Mouse (Mus musculus): ENCODE results near the gene Etfa.

Etfa gene

GRCm38 (mm10) chr9:55512027-55512543 lies at the start of gene Etfa:
Gene Etfa (minus strand): TSS chr9:55512243.
- ATAC-seq (ENCODE audit: insufficient number of reproducible peaks, low FRiP score, low TSS enrichment), result peak; percentile 100

DNA sequence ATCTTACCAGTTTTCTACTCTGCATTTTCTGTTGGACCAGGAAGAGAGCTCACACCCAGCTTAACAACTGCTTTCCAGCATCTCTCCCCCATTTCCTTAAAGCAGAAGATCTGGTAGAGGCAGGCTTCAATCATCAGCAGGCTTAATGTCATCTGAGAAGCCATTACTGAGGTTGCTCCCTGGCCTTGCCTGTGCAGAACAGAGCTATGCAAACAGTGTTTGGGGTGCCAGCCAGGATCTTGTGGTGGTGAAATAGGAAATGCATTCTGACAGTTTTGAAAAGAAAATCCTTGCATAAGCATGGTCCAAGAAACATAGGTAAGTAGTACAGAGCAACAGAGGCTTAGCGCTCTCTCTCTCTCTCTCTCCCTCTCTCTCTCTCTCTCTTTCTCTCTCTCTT lies 48.9 kb upstream of the Etfa start:
- ATAC-seq (ENCODE audit: insufficient number of reproducible peaks, low FRiP score, low TSS enrichment), result no peak

- no peak for ATAC-seq (ENCODE audit: insufficient number of reproducible peaks, low FRiP score, low TSS enrichment)
Observed at GRCm38 (mm10) chr9:55554986-55555385, 42.9 kb upstream of the Etfa start.

DNA sequence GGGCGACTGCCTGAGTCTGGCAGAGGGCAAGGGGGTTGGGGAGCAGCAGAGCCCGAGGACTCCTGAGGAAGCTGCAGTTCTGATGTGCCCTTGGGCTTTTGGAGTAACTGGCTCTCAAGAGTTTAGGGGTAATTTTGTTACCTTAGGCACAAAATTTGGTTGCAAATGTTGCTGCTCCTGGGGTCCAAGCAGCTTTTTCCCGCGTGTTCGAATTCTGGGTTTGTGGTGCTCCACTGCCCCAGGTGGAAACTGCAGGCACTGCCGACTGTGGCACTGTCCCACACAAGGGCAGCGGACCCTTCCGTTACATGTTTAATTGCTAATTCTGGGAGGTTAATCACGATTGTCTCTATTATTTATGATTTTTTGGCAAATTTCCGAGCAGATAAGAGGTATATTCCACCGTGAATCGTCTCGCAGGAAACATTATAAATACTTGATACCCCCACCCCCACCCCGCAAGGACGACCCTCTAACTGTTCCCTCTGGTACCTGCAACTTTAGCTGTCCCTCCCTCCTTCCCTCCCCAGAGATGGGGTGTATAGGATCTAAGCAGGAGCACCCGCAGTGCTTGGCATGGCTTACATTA lies 37.4 kb upstream of the Etfa start:
- ATAC-seq (ENCODE audit: insufficient number of reproducible peaks, low FRiP score, low TSS enrichment), result no peak

GRCm38 (mm10) chr9:55548871-55549270 lies 36.8 kb upstream of the Etfa start:
- no peak for ATAC-seq (ENCODE audit: insufficient number of reproducible peaks, low FRiP score, low TSS enrichment)

- no peak for ATAC-seq (ENCODE audit: insufficient number of reproducible peaks, low FRiP score, low TSS enrichment)
Observed at GRCm38 (mm10) chr9:55546176-55547010, 34.4 kb upstream of the Etfa start.

DNA sequence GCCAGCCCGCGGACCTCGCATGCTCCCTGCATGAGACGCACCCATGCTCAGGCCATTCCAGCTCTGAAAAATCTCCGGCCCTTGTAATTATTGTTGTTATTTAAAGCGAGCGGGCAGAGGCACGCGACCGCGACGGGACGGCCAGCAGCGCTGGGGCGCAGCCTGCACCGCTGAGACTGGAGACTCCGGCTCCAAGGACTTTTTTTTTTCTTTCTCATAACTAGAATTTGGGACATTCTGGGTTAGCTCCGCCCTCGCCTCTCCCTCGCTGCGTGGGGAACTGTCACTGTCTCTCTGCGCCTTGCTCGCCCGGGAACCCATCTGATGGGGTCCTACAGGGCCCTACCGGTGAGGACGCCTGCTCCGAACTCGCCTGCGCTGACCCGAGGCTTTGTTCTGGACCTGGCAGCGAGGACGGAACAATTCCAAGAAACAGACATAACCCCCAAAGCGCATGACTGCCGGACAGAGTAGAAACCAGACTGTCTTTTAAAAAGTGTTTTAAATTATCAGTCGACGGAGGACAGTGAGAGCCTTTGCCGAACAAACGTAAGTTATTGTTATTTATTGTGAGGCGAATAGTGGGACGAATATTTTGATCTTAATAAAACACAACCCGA lies 33.6 kb upstream of the Etfa start:
- no peak for ATAC-seq (ENCODE audit: insufficient number of reproducible peaks, low FRiP score, low TSS enrichment)

GRCm38 (mm10) chr9:55544861-55545555 lies 33.0 kb upstream of the Etfa start:
- ATAC-seq (ENCODE audit: insufficient number of reproducible peaks, low FRiP score, low TSS enrichment), result no peak

GRCm38 (mm10) chr9:55543703-55544401 lies 31.8 kb upstream of the Etfa start:
- no peak for ATAC-seq (ENCODE audit: insufficient number of reproducible peaks, low FRiP score, low TSS enrichment)

- ATAC-seq (ENCODE audit: insufficient number of reproducible peaks, low FRiP score, low TSS enrichment), result no peak
Observed at GRCm38 (mm10) chr9:55543336-55543702, 31.3 kb upstream of the Etfa start.

DNA sequence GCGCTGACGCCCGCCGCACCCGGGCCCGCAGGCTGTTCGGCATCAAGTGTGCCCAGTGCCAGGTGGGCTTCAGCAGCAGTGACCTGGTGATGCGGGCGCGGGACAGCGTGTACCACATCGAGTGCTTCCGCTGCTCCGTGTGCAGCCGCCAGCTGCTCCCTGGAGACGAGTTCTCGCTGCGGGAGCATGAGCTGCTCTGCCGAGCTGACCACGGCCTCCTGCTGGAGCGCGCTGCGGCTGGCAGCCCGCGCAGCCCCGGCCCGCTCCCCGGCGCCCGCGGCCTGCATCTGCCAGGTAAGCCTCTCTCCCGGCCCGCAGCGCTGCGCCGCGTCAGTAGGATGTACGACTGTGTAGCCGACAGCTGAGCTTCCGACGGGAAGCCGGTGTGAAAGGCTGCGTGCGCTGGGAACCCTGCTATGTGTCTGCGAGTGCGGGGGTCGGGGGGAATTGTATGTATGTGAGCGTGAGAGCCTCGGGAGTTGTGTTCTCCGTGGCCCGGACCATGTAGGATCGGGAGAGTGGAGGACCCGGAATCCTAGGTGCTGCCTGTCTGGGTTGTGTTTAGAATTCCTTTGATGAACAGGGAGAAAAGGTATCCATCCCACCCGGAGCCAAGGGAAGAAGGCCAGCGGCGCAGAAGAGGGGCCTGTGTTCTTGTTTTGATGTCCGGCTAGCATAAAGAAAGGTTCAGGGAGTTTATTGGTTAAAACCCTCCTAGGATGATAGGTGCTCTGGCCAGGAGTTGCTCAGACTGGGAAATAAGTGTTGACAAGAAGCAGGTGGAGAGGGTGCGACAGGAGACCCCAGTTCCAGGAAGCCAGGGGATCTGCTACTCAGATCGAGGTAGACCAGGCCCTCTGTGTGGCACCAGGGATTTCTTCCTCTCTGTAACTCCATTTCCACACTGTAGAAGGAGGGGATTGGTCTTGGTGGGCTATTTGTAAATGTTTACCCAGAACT lies 30.6 kb upstream of the Etfa start:
- ATAC-seq (ENCODE audit: insufficient number of reproducible peaks, low FRiP score, low TSS enrichment), result no peak

- ATAC-seq (ENCODE audit: insufficient number of reproducible peaks, low FRiP score, low TSS enrichment), result no peak
Observed at GRCm38 (mm10) chr9:55541681-55542365, 29.8 kb upstream of the Etfa start.

DNA sequence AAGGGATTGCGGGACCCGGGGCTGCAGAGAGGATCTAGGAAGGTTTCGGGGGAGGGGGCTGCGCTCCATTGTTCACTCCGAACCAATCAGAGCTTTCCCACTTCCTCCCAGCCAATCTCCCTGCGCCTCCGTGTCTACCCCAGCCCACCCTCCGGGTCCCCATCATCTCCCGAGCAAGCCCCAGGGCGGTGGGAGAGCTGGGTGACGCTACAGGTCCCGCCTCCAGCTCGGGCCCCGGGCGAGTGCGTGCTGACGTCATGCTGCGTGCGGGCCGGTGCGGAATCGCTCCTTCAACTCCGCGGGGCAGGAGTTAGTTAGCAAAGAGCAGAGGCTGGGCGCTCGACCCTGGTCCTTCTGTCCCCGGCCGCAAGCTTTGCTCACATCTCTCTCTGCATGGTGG lies 28.8 kb upstream of the Etfa start:
- no peak for ATAC-seq (ENCODE audit: insufficient number of reproducible peaks, low FRiP score, low TSS enrichment)

- ATAC-seq (ENCODE audit: insufficient number of reproducible peaks, low FRiP score, low TSS enrichment), result no peak
Observed at GRCm38 (mm10) chr9:55540391-55540770, 28.3 kb upstream of the Etfa start.

- ATAC-seq (ENCODE audit: insufficient number of reproducible peaks, low FRiP score, low TSS enrichment), result no peak
Observed at GRCm38 (mm10) chr9:55539661-55540390, 27.8 kb upstream of the Etfa start.

GRCm38 (mm10) chr9:55539006-55539405 lies 27.0 kb upstream of the Etfa start:
- ATAC-seq (ENCODE audit: insufficient number of reproducible peaks, low FRiP score, low TSS enrichment), result no peak

DNA sequence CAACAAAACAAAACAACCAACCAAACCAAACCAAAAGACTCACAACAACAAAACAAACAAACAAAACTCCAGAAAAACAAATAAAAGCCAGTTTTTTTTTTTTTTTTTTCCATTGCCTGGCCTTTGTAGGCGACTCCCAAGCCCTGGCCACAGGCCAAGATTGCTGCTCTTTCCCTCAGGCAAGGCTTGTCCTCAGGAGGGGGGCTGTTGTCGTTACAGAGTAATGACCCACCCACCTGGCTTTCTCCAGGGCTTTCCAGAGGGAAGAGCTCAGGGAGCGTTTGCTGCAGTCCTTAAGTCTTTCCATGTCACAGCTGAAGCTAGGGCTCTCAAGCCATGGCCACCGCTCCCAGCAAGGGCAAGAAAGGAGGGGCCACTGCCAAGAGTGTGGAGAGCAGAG lies 26.3 kb upstream of the Etfa start, which contains the start of gene Isl2:
TSS of gene Isl2 (plus strand) at position 296 of the 400 bp plus-strand sequence.
- ATAC-seq (ENCODE audit: insufficient number of reproducible peaks, low FRiP score, low TSS enrichment), result no peak

DNA sequence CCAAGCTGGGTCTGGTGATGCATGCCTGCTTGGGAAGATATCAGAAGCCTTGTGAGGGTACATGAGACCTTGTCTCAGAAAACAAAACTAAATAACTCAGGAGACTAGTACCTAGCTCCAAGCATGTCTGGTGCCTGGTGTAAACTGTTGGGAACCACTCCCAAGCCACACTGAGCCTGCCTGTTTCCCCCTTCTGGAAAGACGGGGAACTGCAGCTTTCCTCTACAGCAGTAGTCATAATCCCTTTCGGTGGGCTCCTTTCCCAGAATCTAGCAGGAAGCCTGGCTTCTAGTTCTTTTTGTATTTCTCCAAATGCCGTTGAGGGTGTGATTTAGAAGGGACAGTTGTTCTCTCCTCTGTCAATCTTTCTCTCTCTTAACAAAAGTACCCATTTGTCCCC lies 23.9 kb upstream of the Etfa start:
- ATAC-seq (ENCODE audit: insufficient number of reproducible peaks, low FRiP score, low TSS enrichment), result no peak

Data from cerebellum, adult (tissue).